In genomic region chr3:20222136-20222535, GRCm38 (mm10) we compare ENCODE assay signal across 16 mouse cellular contexts. TPM values are rescaled to one million over a fixed set of nuclear protein-coding genes. Genes with fewer than 3 reads are reported as not detected.
"Had no signal": no experiment of that assay in that cellular context is flagged by ENCODE, and none has a peak within 500 bp of the region (broad histone marks: within the 10 kb centered on the region; RNA-seq: fewer than 3 reads in every experiment).

No protein-coding gene starts in this region.

- DNase-seq: kidney, adult 2 months; kidney, postnatal 25 days; left cerebral cortex, postnatal 4 days; liver, postnatal 0 days; lung, embryonic 14.5 days had no signal

RNA-seq across cellular contexts. Expression of gene Cpa3, which starts 19.8 kb away (rescaled TPM):
- total RNA-seq: left cerebral cortex, postnatal 14 days had no signal
- polyA plus RNA-seq: myocyte; small intestine, adult 2 months had no signal

RNA-seq across cellular contexts. Expression of gene Cpb1, which starts 53.4 kb away (rescaled TPM):
- total RNA-seq: layer of hippocampus, adult 2 months; layer of hippocampus, postnatal 14 days; megakaryocyte, adult 5-6 weeks had no signal
- polyA plus RNA-seq: limb, embryonic 12.5 days; liver, embryonic 11.5 days; liver, postnatal 0 days; macrophage; midbrain, embryonic 12.5 days; myocyte; neural tube, embryonic 11.5 days had no signal
